Mouse (Mus musculus): Measurements from ENCODE around the gene Dlk1.

DNA sequence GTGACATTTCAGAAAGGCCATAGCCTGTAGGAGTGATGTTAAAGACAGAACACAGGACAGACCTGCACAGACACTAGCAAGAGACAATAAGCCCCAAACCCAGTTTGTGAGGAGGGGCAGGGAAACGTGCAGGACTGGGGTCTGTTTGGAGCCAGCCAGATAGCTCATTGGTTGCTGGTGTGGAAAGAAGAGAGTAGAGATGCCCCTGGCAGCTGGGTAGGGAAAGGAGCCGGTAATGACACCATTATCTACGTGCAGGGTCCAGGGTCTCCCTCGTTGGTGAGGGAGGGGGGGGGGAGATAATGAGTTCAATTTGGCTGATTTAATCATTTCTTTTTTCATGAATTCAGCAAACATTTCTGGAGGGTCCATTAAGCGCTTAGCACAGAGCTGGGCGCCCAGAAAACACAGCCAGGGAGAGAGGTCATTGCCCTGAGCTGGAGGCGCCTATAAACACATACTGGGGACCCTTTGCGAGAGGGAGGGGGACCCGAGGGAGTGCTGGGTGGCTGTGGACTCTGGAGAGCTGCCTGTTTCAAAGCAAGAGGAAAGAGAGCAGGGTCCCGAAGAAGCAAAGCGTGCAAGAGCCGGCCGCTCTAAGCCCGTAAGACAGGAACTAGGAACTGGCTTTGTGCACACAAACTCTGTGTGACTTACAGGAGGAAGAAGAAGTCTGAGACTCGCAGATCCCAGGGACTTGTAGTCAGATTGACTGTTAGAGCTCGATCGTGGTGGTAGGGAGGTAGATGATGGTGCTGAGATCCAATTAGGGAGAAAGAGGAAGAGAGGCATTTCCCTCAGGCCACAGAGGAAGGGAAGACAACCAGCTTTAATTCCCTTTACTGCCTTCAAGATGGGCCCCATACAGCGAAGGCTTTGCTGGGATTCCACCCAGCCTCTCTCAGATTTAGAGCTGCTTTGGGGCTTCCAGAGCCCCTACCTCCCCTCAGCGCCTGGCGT, 56.2 kb downstream of the Dlk1 start:
- TF ChIP-seq GATA1 (IDR thresholded peaks at IDR 0.05; ENCODE audit: borderline replicate concordance, low read length) (no peak), FLI1 (IDR thresholded peaks at IDR 0.05; ENCODE audit: low read length) (no peak)
